Mouse (Mus musculus) olfactory bulb, adult 2 months (tissue): Measurements from ENCODE around the gene Gm10277.

Source experiments
- CTCF ChIP-seq: fragments of 200-500 bp; IDR thresholded peaks from 2 replicates; pipeline ENCODE4 v1.5.1; 2012; ENCODE audit warnings: low read depth, mild to moderate bottlenecking, low read length, moderate library complexity; ENCODE audit not compliant: insufficient read depth
- POLR2A ChIP-seq: fragments of 200-500 bp; IDR thresholded peaks from 2 replicates; pipeline ENCODE4 v1.6.1; 2012; ENCODE audit warnings: mild to moderate bottlenecking, low read depth, low read length, moderate library complexity; ENCODE audit not compliant: insufficient read depth

GRCm38 (mm10) chr11:77827241-77827995 lies 39.9 kb upstream of the Gm10277 start:
- TF ChIP-seq POLR2A (no peak), CTCF (peak; percentile 65; the same call in 1 of the 2 replicates)
